Mouse (Mus musculus) embryo, embryonic 10.5 days (tissue): ENCODE measurements around the gene Glul.

ENCODE experiments used
- DNase-seq: peaks from one replicate; pipeline ENCODE4 v3.0.0-alpha.2; 2015; ENCODE audit warnings: low spot score

Gene Glul

DNA sequence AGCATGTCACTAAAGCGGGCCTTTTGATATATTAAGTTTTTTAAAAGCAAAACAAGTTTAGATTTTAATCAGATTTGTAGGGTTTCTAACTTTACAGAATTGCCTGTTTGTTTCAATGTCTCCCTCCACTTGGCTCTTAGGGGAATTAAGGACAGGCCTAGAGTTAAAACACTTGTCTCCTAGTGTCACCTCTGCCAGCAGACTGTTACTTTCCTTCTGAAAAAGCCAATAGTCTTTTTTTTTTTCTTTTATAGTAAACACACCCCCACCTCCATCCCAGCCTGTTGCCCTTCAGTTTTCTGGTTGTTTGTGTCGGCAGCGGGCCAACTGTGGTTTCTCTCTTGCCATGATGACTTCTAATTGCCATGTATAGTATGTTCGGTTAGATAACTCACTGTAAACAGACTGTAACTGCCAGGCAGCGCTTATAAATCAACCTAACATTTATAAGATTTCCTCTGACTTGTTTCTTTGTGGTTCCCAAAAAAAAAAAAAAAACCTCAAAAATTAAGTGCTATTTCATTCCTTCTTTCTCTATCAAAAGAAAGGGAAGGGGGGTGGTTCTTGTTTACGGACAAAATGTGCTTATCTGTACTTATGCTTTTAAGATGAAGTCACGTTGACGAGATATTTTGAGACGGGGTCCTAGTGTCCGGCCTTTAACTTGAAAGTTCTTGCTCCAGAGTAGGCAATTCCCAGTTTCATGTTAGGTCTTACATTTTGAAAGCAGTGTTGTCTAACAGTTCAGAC is 9.6 kb downstream of the Glul start:
- no peak for DNase-seq

DNA sequence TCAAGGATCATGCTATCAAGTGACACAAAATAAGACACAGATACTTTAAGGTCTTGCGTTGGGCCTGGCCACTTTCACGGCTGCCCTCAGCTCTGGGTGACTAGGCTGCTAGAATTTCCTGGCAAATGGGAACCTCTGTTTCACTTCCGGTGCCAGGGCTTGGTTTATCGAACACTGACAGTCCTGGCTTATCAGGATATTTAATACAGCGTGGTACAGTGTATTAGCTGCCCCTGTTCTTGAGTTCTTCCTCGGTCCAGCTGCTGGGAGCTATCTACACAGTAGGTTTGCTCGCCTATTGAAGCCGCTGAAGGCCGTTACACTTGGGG is 10.2 kb downstream of the Glul start:
- no peak for DNase-seq

GRCm38 (mm10) chr1:153910423-153910822 is 10.7 kb downstream of the Glul start:
- DNase-seq: no peak

GRCm38 (mm10) chr1:153911276-153911795 is 11.6 kb downstream of the Glul start:
- no peak for DNase-seq

DNA sequence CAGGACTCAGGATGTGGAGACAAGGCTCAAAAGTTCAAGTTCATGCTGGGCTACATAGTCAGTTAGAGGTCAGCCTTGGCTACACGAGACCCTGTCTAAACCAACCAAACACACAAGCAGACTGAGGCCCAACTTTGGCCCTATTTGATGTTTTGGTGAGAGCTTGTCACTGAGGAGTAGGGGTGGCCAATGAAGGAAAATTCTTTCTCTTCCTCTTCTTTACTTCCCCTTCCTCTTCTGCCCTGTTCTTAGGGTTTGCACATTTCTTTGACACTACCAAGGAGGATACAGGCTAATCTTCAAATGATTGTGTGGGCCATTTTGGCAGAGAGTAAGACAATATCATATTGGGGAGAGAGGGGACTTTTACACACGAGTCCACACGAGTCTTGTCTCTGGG is 14.1 kb downstream of the Glul start:
- no peak for DNase-seq

DNA sequence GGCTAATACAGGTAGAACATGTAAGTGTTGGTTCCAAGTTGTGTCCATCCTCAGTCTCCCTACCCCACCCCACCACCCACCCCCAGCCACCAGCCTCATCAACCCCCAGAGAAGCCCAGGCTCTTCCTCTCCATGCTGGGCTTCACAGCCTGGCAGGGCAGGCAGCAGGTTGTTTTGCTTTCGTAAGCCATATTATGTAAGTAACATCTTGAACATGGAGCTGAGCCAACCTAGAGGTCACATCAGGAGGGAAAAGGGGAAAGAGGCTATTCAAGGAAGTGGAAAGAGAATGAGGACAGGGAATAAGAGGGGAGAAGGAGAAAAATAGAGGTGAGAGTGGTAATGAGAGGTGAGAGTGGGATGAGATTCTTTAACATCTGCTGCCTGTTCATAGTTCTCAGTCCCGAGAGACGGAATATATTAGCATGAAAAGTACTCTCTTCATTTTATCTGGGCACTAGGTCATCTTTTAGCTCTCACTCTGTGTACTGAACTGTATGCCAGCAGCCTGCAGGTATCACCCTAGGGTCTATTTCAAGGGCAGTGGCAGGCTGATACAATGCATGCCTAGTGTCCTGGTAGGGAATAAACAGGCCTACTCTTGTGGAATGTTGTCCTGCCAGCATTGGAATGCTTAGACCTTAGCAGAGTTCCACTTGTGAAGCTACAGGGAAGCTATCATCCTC is 18.9 kb downstream of the Glul start:
- no peak for DNase-seq

GRCm38 (mm10) chr1:153921642-153922041 is 21.9 kb downstream of the Glul start:
- no peak for DNase-seq

DNA sequence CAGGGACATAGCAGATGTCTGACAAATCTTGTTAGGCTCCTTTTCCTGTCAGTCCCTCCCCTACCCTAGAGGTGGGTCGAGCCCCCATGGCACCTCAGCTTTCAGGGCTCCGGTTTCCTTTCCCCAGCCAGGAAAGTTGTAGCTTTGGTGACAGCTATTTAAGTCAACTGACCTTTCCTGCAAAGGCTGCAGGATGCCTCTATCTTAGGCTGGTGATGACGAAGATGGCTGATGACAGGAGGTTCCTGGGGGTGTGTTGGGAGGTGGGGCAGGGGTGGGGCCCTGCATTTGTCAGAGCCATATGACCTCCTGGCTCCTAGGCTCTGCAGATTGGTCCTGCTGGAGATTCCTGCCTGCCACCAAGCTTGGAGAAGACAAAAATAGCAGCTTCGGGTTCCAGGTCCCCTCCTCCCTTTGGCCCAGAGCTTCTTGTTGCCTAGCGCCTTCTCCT is 22.9 kb downstream of the Glul start:
- DNase-seq: peak; percentile 12

- no peak for DNase-seq
These were observed 24.9 kb downstream of the Glul start for GRCm38 (mm10) chr1:153924395-153925385.

DNA sequence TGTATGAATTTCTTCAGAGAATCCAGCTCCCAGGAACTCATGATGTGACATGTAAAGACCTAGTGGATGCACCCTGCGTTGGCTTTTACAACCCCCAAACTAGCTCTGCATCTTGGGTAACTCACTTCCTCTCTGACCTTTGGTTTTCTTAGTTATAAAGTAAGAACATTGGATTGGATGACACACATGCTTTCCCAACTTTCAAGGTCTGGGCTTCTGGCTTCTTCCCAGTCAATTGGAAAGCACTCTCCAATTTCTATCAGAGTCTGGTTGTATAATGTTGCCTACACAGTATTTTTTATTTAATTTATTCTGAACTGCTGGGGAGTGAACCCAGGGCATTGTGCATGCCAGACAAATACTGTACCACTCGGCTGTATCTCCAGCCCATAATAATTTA is 30.7 kb downstream of the Glul start:
- DNase-seq: no peak

DNA sequence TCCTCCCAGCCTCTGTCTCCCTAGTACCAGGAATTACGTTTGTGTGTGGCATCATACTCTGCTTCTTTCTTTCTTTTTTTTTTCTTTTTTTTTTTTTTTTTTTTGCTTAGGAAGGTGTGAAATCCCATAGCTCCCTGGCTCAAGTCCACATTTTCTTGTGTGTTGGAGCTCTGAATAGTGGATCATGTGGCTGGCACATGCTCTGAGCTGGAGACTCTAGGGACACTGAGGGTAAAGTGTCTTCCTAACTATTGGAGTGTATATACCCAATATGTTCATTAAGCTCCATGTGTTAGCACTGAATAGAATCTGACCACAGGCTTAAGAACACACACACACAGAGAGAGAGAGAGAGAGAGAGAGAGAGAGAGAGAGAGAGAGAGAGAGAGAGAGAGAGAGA is 34.0 kb downstream of the Glul start:
- DNase-seq: no peak

DNA sequence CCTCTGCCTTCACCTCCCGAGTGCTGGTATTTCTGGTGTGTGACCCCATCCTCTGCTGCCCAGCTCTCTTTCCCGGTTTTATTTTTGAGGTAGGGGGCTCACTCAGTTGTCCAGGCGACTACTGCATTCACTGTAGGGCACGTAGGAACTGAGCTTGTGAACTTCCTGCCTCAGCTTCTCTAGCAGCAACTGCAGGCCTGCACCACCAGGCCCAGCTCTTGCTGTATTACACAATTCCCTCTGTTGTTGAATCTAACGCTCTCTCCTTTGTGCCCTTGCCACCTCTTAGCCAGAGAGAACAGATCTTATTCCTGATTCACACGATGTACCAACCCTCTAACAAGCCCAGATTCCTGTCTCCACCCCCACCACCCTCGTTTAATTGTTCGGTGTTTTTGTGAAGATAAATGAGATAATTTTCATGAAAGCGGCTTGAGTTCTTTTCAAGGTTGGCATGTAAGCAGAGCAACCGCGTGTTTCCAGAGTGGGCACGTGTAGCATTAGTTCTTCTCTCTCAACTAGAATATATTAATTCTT is 36.2 kb downstream of the Glul start:
- no peak for DNase-seq

DNA sequence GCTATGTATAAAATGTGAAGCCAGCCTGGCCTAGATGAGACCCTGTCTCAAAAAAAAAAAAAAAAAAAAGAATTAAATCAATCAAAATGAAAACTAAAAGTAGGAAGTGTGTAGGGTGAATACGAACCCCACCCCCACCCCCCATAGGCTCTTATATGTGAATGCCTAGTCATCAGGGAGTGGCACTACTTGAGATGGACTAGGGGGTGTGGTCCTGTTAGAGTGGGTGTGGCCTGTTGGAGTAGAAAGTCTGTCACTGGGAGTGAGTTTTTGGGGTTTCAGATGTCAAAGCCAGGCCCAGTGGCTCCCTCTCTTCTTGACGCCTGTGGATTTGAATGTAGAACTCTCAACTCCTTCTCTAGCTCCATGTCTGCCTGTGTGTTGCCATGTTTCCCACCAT is 37.3 kb downstream of the Glul start:
- DNase-seq: no peak

DNA sequence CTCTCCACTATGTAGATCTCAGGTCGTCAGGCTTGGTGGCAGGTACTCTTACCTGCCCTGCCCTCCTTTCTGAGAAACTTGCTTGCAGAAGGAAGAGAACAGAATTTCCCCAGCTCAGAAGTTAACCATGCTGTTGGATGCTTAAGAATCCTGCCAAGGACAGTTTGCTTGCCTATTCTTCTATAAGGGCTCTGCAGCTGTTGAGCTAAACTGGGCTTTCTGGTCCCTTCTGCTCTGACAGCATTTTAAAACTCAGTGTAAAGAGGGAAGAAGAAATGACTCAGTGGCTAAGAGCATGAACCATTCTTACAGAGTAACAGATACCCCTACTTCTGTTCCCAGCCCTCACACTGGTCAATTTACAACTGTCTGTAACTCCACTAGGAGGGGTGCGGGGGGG is 41.2 kb downstream of the Glul start:
- no peak for DNase-seq

DNA sequence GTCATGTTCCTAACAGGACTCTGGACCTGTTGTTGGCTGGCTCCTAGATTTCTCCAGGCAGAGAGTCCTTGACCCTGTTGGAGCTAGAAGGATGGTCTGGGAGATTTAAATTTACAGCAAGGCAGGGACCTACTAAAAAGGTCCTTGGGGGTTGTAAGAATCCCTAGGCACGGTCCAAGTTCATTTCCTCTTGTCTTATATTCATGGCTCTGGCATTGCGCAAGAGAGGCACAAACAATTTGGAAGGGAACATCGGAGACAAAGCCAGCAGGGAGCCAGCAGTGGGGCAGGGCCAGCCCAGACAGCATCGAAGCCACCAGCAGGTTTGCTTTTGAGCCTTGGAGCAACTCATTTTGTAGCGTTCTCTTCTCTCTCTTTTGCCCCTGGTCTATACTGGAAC is 45.4 kb downstream of the Glul start:
- DNase-seq: no peak

DNA sequence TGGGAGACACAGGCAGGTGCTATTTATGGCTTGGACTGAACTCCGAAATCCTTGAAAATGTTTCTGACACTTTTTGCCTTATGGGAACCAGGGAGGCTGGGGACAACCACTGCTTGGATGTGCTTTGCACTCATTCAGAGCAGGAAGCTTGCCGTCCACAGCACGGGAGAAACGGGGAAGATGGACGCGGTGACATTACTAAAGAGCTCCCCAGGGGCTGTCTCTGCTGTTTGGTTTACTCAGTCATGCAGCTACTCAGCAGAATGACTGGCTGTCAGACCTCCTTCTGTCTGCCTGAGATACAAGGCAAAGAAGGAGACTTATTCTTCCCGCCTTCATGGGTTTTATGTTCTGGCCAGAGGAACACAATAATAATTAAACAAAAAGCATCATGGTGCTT is 47.2 kb downstream of the Glul start:
- no peak for DNase-seq

- no peak for DNase-seq
These were observed 48.1 kb downstream of the Glul start for GRCm38 (mm10) chr1:153947837-153948236.

DNA sequence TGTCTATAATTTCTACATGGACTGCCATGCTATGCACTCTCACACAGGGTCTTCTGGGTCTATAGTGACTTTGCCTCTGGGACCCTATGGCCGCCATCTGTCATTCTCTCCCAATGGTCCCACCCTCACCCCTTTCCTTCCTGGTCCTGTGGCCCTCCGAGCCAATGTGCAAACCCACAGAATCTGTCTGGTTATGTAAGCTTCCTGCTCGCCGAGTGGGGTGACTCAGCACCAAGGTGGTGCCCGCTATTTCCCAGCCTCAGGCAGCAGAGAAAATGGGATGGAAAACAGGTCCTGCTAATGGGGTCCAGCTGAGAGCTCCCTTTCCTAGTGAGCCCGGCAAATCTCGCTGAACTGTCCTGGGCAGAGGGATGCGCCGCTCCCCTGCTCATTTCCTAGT is 53.5 kb downstream of the Glul start:
- no peak for DNase-seq

DNA sequence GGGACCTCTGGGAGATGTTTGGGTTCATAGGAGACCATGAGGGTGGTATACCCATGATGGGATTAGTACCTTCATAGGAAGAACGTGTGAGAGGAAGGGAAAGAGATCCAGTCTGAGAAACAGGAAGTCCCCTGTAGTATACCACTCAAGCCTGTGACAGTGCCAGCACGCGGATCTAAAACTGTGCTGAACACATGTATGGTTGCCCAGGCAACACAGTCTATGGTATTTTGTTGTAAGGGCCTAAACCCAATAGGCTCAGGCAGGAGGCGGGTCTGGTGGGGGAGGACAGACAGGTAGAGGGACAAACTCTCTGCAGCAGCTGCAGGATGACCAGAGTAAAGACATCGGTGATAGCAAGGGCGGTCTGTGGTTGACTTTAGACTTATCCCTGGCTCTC is 54.1 kb downstream of the Glul start:
- no peak for DNase-seq

DNA sequence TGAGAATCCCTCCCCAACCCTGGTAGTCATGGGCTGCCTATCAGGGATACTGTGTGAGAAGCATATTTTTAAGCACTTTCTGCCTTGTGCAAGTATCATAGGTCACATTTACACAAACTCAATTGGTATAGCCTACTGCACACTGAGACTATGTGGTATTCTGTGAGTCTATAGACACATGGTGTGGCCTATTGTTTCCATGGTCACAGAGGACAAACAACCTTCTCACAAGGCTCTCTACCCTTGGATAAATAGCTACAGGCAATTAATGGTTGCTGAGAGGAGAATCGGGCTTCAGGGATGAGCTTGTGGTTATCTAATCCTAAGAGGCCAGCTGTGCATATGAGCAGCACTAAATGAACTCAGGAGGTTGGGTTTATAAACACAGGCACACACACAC is 58.1 kb downstream of the Glul start:
- DNase-seq: no peak
